Comparison of ENCODE assay signal across 21 mouse cellular contexts in genomic region chr6:23938575-23939488, GRCm38 (mm10). TPM values are rescaled to one million over a fixed set of nuclear protein-coding genes. Genes with fewer than 3 reads are reported as not detected.
A peak's percentile ranks its signal among the peaks of the same experiment; 100 is the strongest.
DNase-seq lines count a peak whose midpoint lies in the region; ATAC-seq and TF ChIP-seq lines count a peak whose summit lies in the region.
"Had no signal": no experiment of that assay in that cellular context is flagged by ENCODE, and none has a peak within 500 bp of the region (broad histone marks: within the 10 kb centered on the region; RNA-seq: fewer than 3 reads in every experiment).

No protein-coding gene starts in this region.

- no peak for TF ChIP-seq POLR2A in limb, embryonic 14.5 days (IDR thresholded peaks at IDR 0.05; ENCODE audit: borderline replicate concordance, extremely low read depth, insufficient read depth, insufficient read length)

- H3K27ac ChIP-seq in intestine, embryonic 14.5 days (ENCODE audit: low read depth) = no peak overlapping the region
- H3K27ac ChIP-seq in kidney, embryonic 16.5 days (ENCODE audit: low read length) = peak overlapping the region; percentile 53
- H3K27ac ChIP-seq in limb, embryonic 14.5 days (replicated peaks; ENCODE audit: low read depth, low read length) = no peak overlapping the region
- H3K27ac ChIP-seq: heart, embryonic 15.5 days; hindbrain, embryonic 15.5 days; lung, embryonic 15.5 days had no signal

- peak; percentile 7 for DNase-seq in embryo, embryonic 10.5 days (ENCODE audit: low spot score)
- no peak for DNase-seq in embryo, embryonic 9.5 days (ENCODE audit: extremely low spot score)
- DNase-seq in intestine, embryonic 14.5 days (ENCODE audit: low spot score) = no peak
- peak; percentile 66 for DNase-seq in limb, embryonic 14.5 days (ENCODE audit: low spot score)
- no peak for DNase-seq in urinary bladder, postnatal 4 days (ENCODE audit: low spot score in 2 of 2)
- DNase-seq in layer of hippocampus, postnatal 36 days = no peak
- no peak for DNase-seq in thymus, postnatal 25 days
- DNase-seq: cerebellum, adult 9-10 months; embryo, embryonic 11 days; liver; retina, postnatal 1 day had no signal

- no peak overlapping the region for H3K4me3 ChIP-seq in intestine, embryonic 14.5 days (ENCODE audit: low read depth, low read length)
- no peak overlapping the region for H3K4me3 ChIP-seq in kidney, embryonic 16.5 days (ENCODE audit: low read length)
- H3K4me3 ChIP-seq in limb, embryonic 14.5 days (replicated peaks; ENCODE audit: low read length) = no peak overlapping the region
- H3K4me3 ChIP-seq: heart, embryonic 15.5 days; hindbrain, embryonic 15.5 days; lung, embryonic 15.5 days had no signal

- WGBS in intestine, embryonic 14.5 days = 72% methylated on average over 2 of the region's 2 CpGs
- 64% methylated on average over 2 of the region's 2 CpGs for WGBS in kidney, embryonic 16.5 days
- WGBS in limb, embryonic 14.5 days = 29% methylated on average over 2 of the region's 2 CpGs

- 0 out of 2 replicates have a peak, but pooled peaks have one; percentile 36 for ATAC-seq in intestine, embryonic 14.5 days (replicated peaks; ENCODE audit: low FRiP score, low TSS enrichment, low read depth)
- ATAC-seq in kidney, embryonic 16.5 days (ENCODE audit: low FRiP score, low TSS enrichment) = peak; percentile 93
- peak; percentile 76 for ATAC-seq in limb, embryonic 14.5 days (ENCODE audit: low FRiP score, low read depth)

- no peaks in the 10 kb centered on the region for H3K36me3 ChIP-seq in intestine, embryonic 14.5 days (ENCODE audit: control insufficient read depth, insufficient read depth, low read length)
- H3K36me3 ChIP-seq in kidney, embryonic 16.5 days (ENCODE audit: insufficient read depth, low read length) = no peaks in the 10 kb centered on the region
- no peaks in the 10 kb centered on the region for H3K36me3 ChIP-seq in limb, embryonic 14.5 days (ENCODE audit: control insufficient read depth, insufficient read depth, low read length)
- H3K36me3 ChIP-seq: heart, embryonic 15.5 days; hindbrain, embryonic 15.5 days; lung, embryonic 15.5 days had no signal

- no peaks in the 10 kb centered on the region for H3K9me3 ChIP-seq in intestine, embryonic 14.5 days (ENCODE audit: control insufficient read depth, low read length)
- H3K9me3 ChIP-seq in kidney, embryonic 16.5 days (ENCODE audit: low read length) = no peaks in the 10 kb centered on the region
- H3K9me3 ChIP-seq in limb, embryonic 14.5 days (ENCODE audit: control insufficient read depth, low read length) = no peaks in the 10 kb centered on the region
- H3K9me3 ChIP-seq: heart, embryonic 15.5 days; hindbrain, embryonic 15.5 days; lung, embryonic 15.5 days had no signal

- H3K4me2 ChIP-seq in intestine, embryonic 14.5 days (ENCODE audit: low read length) = no peak overlapping the region
- H3K4me2 ChIP-seq in kidney, embryonic 16.5 days (replicated peaks; ENCODE audit: low read depth, low read length) = no peak overlapping the region
- H3K4me2 ChIP-seq in limb, embryonic 14.5 days (replicated peaks; ENCODE audit: low read depth, low read length, severe bottlenecking) = no peak overlapping the region
- H3K4me2 ChIP-seq: heart, embryonic 15.5 days; hindbrain, embryonic 15.5 days; lung, embryonic 15.5 days had no signal

- H3K4me1 ChIP-seq in intestine, embryonic 14.5 days (replicated peaks; ENCODE audit: control insufficient read depth, insufficient read depth, low read length) = no peaks in the 10 kb centered on the region
- H3K4me1 ChIP-seq in kidney, embryonic 16.5 days (ENCODE audit: insufficient read depth, low read length) = no peaks in the 10 kb centered on the region
- no peaks in the 10 kb centered on the region for H3K4me1 ChIP-seq in limb, embryonic 14.5 days (ENCODE audit: control insufficient read depth, insufficient read depth, low read length)
- H3K4me1 ChIP-seq: heart, embryonic 15.5 days; hindbrain, embryonic 15.5 days; lung, embryonic 15.5 days had no signal

- H3K27me3 ChIP-seq in intestine, embryonic 14.5 days (replicated peaks; ENCODE audit: control insufficient read depth, insufficient read depth, low read length) = no peaks in the 10 kb centered on the region
- no peaks in the 10 kb centered on the region for H3K27me3 ChIP-seq in kidney, embryonic 16.5 days (ENCODE audit: insufficient read depth, low read length)
- H3K27me3 ChIP-seq in limb, embryonic 14.5 days (ENCODE audit: control insufficient read depth, insufficient read depth, low read length) = no peaks in the 10 kb centered on the region
- H3K27me3 ChIP-seq: CH12.LX; heart, embryonic 15.5 days; hindbrain, embryonic 15.5 days; lung, embryonic 15.5 days had no signal

- H3K9ac ChIP-seq in intestine, embryonic 14.5 days (ENCODE audit: low read length) = no peak overlapping the region
- H3K9ac ChIP-seq in kidney, embryonic 16.5 days (replicated peaks; ENCODE audit: low read length) = no peak overlapping the region
- no peak overlapping the region for H3K9ac ChIP-seq in limb, embryonic 14.5 days (ENCODE audit: low read depth, low read length, severe bottlenecking)
- H3K9ac ChIP-seq: heart, embryonic 15.5 days; hindbrain, embryonic 15.5 days; lung, embryonic 15.5 days had no signal

RNA-seq across cellular contexts. Expression of gene Tas2r118, which starts 31.0 kb away (rescaled TPM):
- not detected in 2 replicates for polyA plus RNA-seq in intestine, embryonic 14.5 days (2014; fragmentation: Nextera tagmentation; extraction: Ambion mirVana)
- polyA plus RNA-seq in kidney, embryonic 16.5 days (2015; fragmentation: Nextera tagmentation; extraction: Ambion mirVana) = not detected in 2 replicates
- polyA plus RNA-seq in limb, embryonic 14.5 days (2012; rRNA removed) = not detected in 2 replicates
- not detected in 2 replicates for polyA plus RNA-seq in limb, embryonic 14.5 days (2014; fragmentation: Nextera tagmentation; extraction: Ambion mirVana)
- total RNA-seq in layer of hippocampus, postnatal 36 days (2021) = not detected
- total RNA-seq: adrenal gland, adult 18-20 months; CH12.LX; gastrocnemius, postnatal 4 days; layer of hippocampus, postnatal 14 days; monocyte, adult 5-6 weeks had no signal
- polyA plus RNA-seq: heart, embryonic 15.5 days; hindbrain, embryonic 15.5 days; lung, embryonic 15.5 days; neural tube, embryonic 14.5 days had no signal

Comparison
In these comparisons a context has a peak if more than half of its experiments do, and no peak if none do; other contexts are left out.
1. DNase-seq: peak in embryo, embryonic 10.5 days (single experiment) and limb, embryonic 14.5 days (single experiment); none in embryo, embryonic 9.5 days (single experiment), intestine, embryonic 14.5 days (single experiment), urinary bladder, postnatal 4 days (0 of 2), layer of hippocampus, postnatal 36 days (0 of 2) and thymus, postnatal 25 days (single experiment).
2. ATAC-seq: peak in every context shown above with its lines; median percentile 93 in kidney, embryonic 16.5 days; 76 in limb, embryonic 14.5 days; 36 in intestine, embryonic 14.5 days.